Mouse (Mus musculus): ENCODE measurements at regions not wholly inside any gene's neighbourhood (a gene's known extent, or its start where the extent isn't known, plus 50 kb on each side); places are given as distances from the start of the nearest gene placed in this dataset.

GRCm38 (mm10) chr1:60625698-60626486 lies 59.0 kb upstream of the Raph1 start:
- WGBS: 67% methylated on average over 17 of the region's 17 CpGs
- no peak overlapping the region for H3K27ac ChIP-seq
- H3K27me3 ChIP-seq: no peaks in the 10 kb centered on the region
- no peak overlapping the region for H3K4me3 ChIP-seq (replicated peaks)
- no peak; the same call in 1 of the 2 replicates for ATAC-seq (ENCODE audit: low FRiP score)
- no peak overlapping the region for H3K4me2 ChIP-seq
- no peak overlapping the region for H3K9ac ChIP-seq
- H3K4me1 ChIP-seq: peaks cover 30% of the 10 kb centered on the region
- no peaks in the 10 kb centered on the region for H3K9me3 ChIP-seq
- H3K36me3 ChIP-seq (replicated peaks): no peaks in the 10 kb centered on the region

- Histone ChIP-seq H3K4me3 (replicated peaks) (no peak overlapping the region), H3K9me3 (no peaks in the 10 kb centered on the region), H3K4me2 (no peak overlapping the region), H3K4me1 (peaks cover 30% of the 10 kb centered on the region), H3K27me3 (no peaks in the 10 kb centered on the region), H3K27ac (no peak overlapping the region), H3K9ac (no peak overlapping the region), H3K36me3 (replicated peaks) (no peaks in the 10 kb centered on the region)
- WGBS: 81% methylated on average over 4 of the region's 4 CpGs
- ATAC-seq (ENCODE audit: low FRiP score): no peak
Measured at GRCm38 (mm10) chr1:60624231-60624630, 57.3 kb upstream of the Raph1 start.

DNA sequence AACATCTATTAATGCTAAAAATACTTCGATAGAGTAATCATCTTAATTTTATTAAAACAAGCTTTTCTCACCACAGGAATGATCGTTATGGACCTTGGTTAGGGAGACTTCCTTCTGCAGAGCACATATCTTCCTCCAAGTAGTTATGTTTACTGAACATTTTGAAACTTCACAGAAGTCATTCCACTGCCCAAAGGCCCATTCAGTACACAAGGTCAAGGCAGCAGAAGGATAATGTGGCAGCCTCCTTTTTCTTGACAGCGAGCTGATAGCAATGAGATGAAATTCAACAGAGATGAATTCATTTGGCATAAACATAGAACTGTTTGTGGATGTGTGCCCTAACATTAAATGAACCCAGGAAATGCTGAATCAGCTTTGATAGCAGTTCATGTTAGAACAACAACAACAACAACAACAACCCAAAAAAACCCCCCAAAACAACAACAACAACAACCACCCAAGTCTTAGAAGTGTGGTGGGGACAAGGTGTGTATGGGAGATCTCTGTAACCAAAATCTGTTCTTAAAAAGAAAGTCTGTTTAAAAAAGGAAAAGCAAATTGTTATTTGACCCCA lies 56.6 kb upstream of the Raph1 start:
- no peaks in the 10 kb centered on the region for H3K27me3 ChIP-seq
- H3K9me3 ChIP-seq: no peaks in the 10 kb centered on the region
- WGBS: 94% methylated on average over 3 of the region's 3 CpGs
- H3K4me3 ChIP-seq (replicated peaks): no peak overlapping the region
- peaks cover 29% of the 10 kb centered on the region for H3K4me1 ChIP-seq
- no peak overlapping the region for H3K4me2 ChIP-seq
- ATAC-seq (ENCODE audit: low FRiP score): no peak
- H3K36me3 ChIP-seq (replicated peaks): no peaks in the 10 kb centered on the region
- no peak overlapping the region for H3K9ac ChIP-seq
- no peak overlapping the region for H3K27ac ChIP-seq

- no peak for ATAC-seq (ENCODE audit: low FRiP score)
- Histone ChIP-seq H3K27me3 (no peaks in the 10 kb centered on the region), H3K4me3 (replicated peaks) (no peak overlapping the region), H3K4me2 (no peak overlapping the region), H3K9me3 (no peaks in the 10 kb centered on the region), H3K36me3 (replicated peaks) (no peaks in the 10 kb centered on the region), H3K27ac (no peak overlapping the region), H3K4me1 (peaks cover 11% of the 10 kb centered on the region), H3K9ac (no peak overlapping the region)
- WGBS: 83% methylated on average over 3 of the region's 3 CpGs
Measured at GRCm38 (mm10) chr1:60621770-60622169, 54.9 kb upstream of the Raph1 start.

DNA sequence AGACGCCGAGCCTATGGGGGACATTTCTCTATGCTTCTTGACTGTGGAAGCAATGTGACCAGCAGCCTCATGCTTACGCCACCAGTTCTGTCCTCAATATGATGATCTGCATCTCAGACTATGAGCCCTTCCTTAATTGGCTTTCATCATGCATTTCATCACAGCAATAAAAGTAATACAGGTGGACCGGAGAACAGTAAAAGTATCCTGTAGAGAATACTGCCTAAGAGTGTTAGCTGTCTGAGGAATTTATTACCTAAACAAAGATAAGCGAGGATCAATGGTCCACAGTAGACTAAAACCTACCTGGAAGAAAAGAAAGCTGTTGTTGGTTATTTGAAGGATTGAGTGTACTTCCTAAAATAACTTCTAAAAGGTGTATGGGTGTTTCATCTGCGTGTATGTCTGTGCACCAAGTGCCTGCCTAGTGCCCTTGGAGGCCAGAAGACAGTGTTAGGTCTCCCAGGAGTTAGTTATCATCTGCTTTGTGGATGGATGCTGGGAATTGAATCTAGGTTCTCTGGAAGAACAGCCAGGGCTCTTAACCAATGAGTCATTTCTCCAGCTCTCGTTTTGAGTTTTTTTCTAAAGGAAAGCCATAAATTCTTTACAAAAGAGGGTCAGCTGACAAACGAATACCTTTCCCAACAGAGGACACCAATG lies 54.3 kb upstream of the Raph1 start:
- no peaks in the 10 kb centered on the region for H3K36me3 ChIP-seq (replicated peaks)
- peaks cover 5% of the 10 kb centered on the region for H3K4me1 ChIP-seq
- H3K4me3 ChIP-seq (replicated peaks): no peak overlapping the region
- H3K9me3 ChIP-seq: no peaks in the 10 kb centered on the region
- H3K27ac ChIP-seq: no peak overlapping the region
- H3K4me2 ChIP-seq: no peak overlapping the region
- no peaks in the 10 kb centered on the region for H3K27me3 ChIP-seq
- no peak overlapping the region for H3K9ac ChIP-seq
- ATAC-seq (ENCODE audit: low FRiP score): no peak
- 86% methylated on average over 8 of the region's 8 CpGs for whole genome bisulfite sequencing

- Histone ChIP-seq H3K36me3 (replicated peaks) (no peaks in the 10 kb centered on the region), H3K27me3 (no peaks in the 10 kb centered on the region), H3K9ac (no peak overlapping the region), H3K4me2 (no peak overlapping the region), H3K4me1 (no peaks in the 10 kb centered on the region), H3K4me3 (replicated peaks) (no peak overlapping the region), H3K9me3 (no peaks in the 10 kb centered on the region), H3K27ac (no peak overlapping the region)
- 97% methylated on average over 1 of the region's 1 CpGs for WGBS
- ATAC-seq (ENCODE audit: low FRiP score): no peak
Measured at GRCm38 (mm10) chr1:60618389-60618788, 51.5 kb upstream of the Raph1 start.

DNA sequence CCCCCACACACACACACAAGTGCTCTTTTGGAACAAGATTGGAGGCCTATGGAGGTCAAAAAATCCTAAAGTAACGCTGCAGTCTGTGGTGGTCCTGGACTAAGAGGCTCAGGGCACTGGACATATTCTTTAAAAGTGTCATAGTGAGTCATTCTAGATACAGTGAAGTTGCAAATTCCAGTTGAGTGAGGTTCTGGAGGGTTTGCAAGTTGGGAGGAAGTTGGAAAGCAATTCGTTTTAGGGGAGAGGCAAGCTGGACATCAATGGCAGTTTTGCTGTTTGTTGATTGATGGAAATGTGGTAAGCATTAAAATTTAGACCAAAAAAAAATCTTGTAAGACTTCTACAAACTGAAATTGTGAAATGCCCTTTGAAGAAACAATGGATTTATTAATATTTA lies 50.0 kb upstream of the Raph1 start:
- Histone ChIP-seq H3K9ac (no peak overlapping the region), H3K36me3 (replicated peaks) (no peaks in the 10 kb centered on the region), H3K27ac (no peak overlapping the region), H3K4me2 (no peak overlapping the region), H3K27me3 (no peaks in the 10 kb centered on the region), H3K9me3 (no peaks in the 10 kb centered on the region), H3K4me1 (no peaks in the 10 kb centered on the region), H3K4me3 (replicated peaks) (no peak overlapping the region)
- 83% methylated on average over 2 of the region's 2 CpGs for WGBS
- ATAC-seq (ENCODE audit: low FRiP score): no peak

Data from forebrain, embryonic 12.5 days (tissue).